Mouse (Mus musculus) G1E (cell line): ENCODE results near the gene Prox1. TPM values are rescaled to one million over a fixed set of nuclear protein-coding genes. Genes with fewer than 3 reads are reported as not detected.

Source experiments
- ATAC-seq: 2 replicates; pipeline ENCODE4 v1.8.0; 2016; ENCODE audit warnings: mild to moderate bottlenecking; ENCODE audit not compliant: insufficient number of reproducible peaks, poor library complexity, low FRiP score, severe bottlenecking; ENCODE audit errors: extremely low read depth
- DNase-seq: peaks from one replicate; pipeline ENCODE4 v3.0.0; 2012; ENCODE audit warnings: low spot score
- H3K27me3 ChIP-seq: 2 replicates; pipeline ENCODE4 v1.6.1; 2012; ENCODE audit warnings: mild to moderate bottlenecking, low read length, inconsistent platforms; ENCODE audit not compliant: insufficient read depth
- H3K36me3 ChIP-seq: replicated peaks from 2 replicates; pipeline ENCODE3; 2012; ENCODE audit warnings: mild to moderate bottlenecking, inconsistent platforms
- H3K4me1 ChIP-seq: 2 replicates; pipeline ENCODE4 v1.6.1; 2012; ENCODE audit warnings: low read depth, low read length, inconsistent platforms, mixed read lengths; ENCODE audit not compliant: insufficient read depth
- H3K4me3 ChIP-seq: 2 replicates; pipeline ENCODE4 v1.5.1; 2012; ENCODE audit warnings: low read depth, mild to moderate bottlenecking, inconsistent platforms, low read length, moderate library complexity, mixed read lengths
- H3K9me3 ChIP-seq: replicated peaks from 2 replicates; pipeline ENCODE4 v1.6.1; 2012; ENCODE audit warnings: inconsistent platforms
- CTCF ChIP-seq: IDR thresholded peaks from 2 replicates; pipeline ENCODE4 v1.5.1; 2012; ENCODE audit warnings: low read depth, low read length, inconsistent platforms, mixed read lengths
- GATA1 ChIP-seq: IDR thresholded peaks from 2 replicates; pipeline ENCODE4 v1.6.1; 2012; ENCODE audit warnings: borderline replicate concordance, low read length, inconsistent platforms, mixed read lengths
- GATA2 ChIP-seq: IDR thresholded peaks from 2 replicates; pipeline ENCODE4 v1.6.1; 2012; ENCODE audit warnings: low read depth, low read length, inconsistent platforms, borderline replicate concordance
- POLR2AphosphoS5 ChIP-seq: IDR thresholded peaks from 2 replicates; pipeline ENCODE4 v1.6.1; 2012; ENCODE audit warnings: low read depth, low read length, inconsistent platforms; ENCODE audit not compliant: insufficient replicate concordance
- TAL1 ChIP-seq: conservative IDR thresholded peaks from 2 replicates; pipeline ENCODE4 v1.6.1; 2012; ENCODE audit warnings: low read depth, low read length, inconsistent platforms, mixed read lengths
- polyA plus RNA-seq: library from polyadenylated mRNA; stranded (reverse); fragments of >175 nt; gene quantifications from 2 replicates; pipeline ENCODE4 v1.2.3, GENCODE M21; 2012
- total RNA-seq, 2 experiments: library from RNA; stranded (forward) in 1 of 2; stranded (reverse) in 1 of 2; fragments of 200-1000 nt in 1 of 2; fragments of >200 nt in 1 of 2; fragmentation: Nextera tagmentation in 1 of 2; gene quantifications; 2 replicates each; pipeline ENCODE4 v1.2.3; 2014 to 2017

Gene Prox1
- total and polyA plus RNA-seq, 3 experiments = 0.05 TPM; not detected in 2

DNA sequence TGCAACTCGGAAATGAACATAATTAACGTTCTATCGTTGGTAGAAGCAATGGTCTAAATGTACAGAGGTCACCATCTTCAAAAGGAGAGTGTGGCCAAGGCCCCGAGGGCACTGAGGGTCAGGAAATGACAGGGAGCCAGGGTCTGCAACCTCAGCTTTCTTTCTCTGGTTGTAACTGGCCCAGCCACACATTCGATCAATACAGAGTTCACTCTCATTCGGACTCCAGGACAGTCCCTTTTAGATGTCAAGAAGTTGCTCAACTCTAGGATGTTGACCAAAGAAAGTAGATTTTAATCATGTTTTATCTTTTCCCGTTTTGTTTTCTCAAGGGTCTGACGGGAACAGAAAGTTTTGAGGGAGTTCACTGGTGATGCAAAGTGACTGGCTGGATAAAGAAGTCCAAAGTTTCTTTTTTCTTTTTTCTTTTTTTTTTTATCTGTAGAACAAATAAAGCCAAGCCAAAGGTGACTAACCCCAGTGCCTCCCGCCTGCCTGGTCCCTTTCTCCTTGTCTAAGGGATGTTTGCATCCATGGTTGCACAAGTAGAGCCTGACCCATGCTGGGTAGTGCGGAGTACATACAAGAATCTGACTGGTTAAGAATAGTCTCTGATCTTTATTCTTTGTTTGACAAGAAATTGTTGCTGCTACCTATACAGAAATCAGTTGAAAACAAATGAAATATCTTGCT lies 34.0 kb upstream of the Prox1 start:
- DNase-seq (no peak), ATAC-seq (no peak)
- Histone ChIP-seq H3K4me3 (no peak overlapping the region), H3K4me1 (no peaks in the 10 kb centered on the region), H3K9me3 (peaks cover 58% of the 10 kb centered on the region), H3K36me3 (no peaks in the 10 kb centered on the region), H3K27me3 (no peaks in the 10 kb centered on the region)
- no peak for TF ChIP-seq GATA2
- no peak for TF ChIP-seq CTCF
- no peak for TF ChIP-seq GATA1
- TF ChIP-seq TAL1 = no peak
- TF ChIP-seq POLR2AphosphoS5 = no peak

DNA sequence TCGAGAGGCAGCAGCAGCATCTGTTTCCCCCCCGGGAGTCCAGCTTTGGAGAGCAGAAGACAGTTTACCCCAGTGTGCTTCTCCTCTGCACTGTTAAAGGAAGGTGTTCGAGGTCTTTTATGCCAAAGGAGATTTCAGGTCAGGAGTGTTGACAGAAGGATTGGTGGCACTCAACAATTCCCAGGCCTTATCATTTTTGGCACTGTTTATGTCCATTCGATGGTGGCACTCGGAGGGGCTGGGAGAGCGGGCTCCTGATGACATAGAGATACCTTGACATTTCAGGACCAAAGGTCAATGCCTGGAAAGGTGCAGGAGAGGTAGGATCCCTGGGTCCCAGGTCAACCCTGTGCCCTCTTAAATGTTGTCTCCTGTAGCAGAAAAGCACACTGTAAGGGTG lies 31.2 kb upstream of the Prox1 start:
- no peaks in the 10 kb centered on the region for H3K4me1 ChIP-seq
- H3K27me3 ChIP-seq = no peaks in the 10 kb centered on the region
- H3K9me3 ChIP-seq = peaks cover 43% of the 10 kb centered on the region
- ATAC-seq (no peak), DNase-seq (no peak)
- no peaks in the 10 kb centered on the region for H3K36me3 ChIP-seq
- TF ChIP-seq GATA1 = no peak
- no peak for TF ChIP-seq TAL1
- TF ChIP-seq POLR2AphosphoS5 = no peak
- TF ChIP-seq CTCF = no peak
- no peak for TF ChIP-seq GATA2
- H3K4me3 ChIP-seq = no peak overlapping the region

DNA sequence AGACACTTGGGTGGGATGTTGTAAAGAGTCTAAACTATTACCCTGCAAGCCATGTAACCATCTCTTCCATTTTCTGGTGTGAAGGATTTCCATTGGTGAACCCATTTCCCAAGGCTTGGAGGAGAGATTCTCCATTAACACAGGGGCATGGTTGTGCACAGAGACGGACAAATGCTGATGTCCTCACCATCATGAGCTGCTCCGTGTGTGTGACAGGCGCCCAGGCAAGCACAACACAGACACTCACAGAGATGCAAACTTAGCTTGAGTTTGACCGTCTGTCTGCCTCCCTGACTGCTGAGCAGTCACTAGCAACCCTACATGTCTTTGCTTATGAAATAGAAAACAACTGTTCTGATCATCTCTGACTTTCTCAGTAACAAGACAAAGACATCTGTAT lies 30.5 kb upstream of the Prox1 start:
- ATAC-seq = no peak

DNA sequence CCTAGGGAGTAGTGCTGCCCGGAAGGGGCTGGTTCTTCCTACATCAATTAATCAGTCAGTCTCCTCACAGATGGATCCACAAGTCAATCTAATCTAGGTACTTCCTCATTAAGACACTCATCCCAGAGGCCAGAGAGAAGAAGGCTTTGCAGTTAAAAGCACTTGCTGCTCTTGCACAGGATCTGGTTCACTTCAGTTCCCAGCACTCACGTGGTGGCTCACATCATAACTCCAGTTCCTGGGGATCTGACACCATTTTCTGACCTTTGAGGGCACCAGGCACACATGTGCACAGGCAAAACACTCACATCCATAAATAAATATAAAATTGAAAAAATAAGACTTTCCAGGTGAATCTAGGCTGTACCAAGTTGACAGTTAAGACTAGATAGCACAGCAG lies 27.7 kb upstream of the Prox1 start:
- ATAC-seq = no peak
- Histone ChIP-seq H3K27me3 (no peaks in the 10 kb centered on the region), H3K4me3 (no peak overlapping the region), H3K36me3 (no peaks in the 10 kb centered on the region), H3K9me3 (peaks cover 49% of the 10 kb centered on the region), H3K4me1 (no peaks in the 10 kb centered on the region)
- no peak for TF ChIP-seq TAL1
- TF ChIP-seq CTCF = no peak
- TF ChIP-seq GATA1 = no peak
- no peak for TF ChIP-seq POLR2AphosphoS5
- TF ChIP-seq GATA2 = no peak
- DNase-seq = no peak

More for the DNA sequence above, 30.5 kb upstream of the Prox1 start:
- no peak overlapping the region for H3K4me3 ChIP-seq
- DNase-seq = no peak
- no peaks in the 10 kb centered on the region for H3K27me3 ChIP-seq
- no peaks in the 10 kb centered on the region for H3K36me3 ChIP-seq
- H3K4me1 ChIP-seq = no peaks in the 10 kb centered on the region
- TF ChIP-seq GATA2 (no peak), GATA1 (no peak), CTCF (no peak), TAL1 (no peak), POLR2AphosphoS5 (no peak)
- peaks cover 44% of the 10 kb centered on the region for H3K9me3 ChIP-seq

DNA sequence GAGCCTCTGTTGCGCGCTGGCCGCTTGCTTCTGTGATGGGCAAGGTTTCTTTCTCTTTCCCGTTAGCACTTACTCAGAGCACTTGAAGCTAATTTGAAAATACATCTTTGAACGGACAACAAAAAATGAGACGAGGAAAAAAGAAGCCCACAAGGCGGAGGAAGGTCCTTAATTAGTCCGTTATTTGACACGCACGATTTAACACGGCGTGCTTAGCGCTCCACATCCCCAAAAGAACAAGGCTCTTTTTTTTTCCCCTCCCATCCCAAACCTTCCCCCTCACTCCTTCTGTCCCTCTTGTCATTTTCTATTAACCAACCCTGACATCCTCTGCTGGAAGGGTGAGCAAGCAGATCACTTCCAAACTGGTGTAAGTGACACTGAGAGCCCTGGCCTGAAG lies 21.5 kb upstream of the Prox1 start:
- no peaks in the 10 kb centered on the region for H3K27me3 ChIP-seq
- ATAC-seq (no peak), DNase-seq (no peak)
- H3K4me1 ChIP-seq = no peaks in the 10 kb centered on the region
- peaks cover 59% of the 10 kb centered on the region for H3K9me3 ChIP-seq
- TF ChIP-seq CTCF = no peak
- TF ChIP-seq GATA2 = no peak
- TF ChIP-seq TAL1 = no peak
- TF ChIP-seq POLR2AphosphoS5 = no peak
- no peak for TF ChIP-seq GATA1
- no peak overlapping the region for H3K4me3 ChIP-seq
- H3K36me3 ChIP-seq = no peaks in the 10 kb centered on the region

DNA sequence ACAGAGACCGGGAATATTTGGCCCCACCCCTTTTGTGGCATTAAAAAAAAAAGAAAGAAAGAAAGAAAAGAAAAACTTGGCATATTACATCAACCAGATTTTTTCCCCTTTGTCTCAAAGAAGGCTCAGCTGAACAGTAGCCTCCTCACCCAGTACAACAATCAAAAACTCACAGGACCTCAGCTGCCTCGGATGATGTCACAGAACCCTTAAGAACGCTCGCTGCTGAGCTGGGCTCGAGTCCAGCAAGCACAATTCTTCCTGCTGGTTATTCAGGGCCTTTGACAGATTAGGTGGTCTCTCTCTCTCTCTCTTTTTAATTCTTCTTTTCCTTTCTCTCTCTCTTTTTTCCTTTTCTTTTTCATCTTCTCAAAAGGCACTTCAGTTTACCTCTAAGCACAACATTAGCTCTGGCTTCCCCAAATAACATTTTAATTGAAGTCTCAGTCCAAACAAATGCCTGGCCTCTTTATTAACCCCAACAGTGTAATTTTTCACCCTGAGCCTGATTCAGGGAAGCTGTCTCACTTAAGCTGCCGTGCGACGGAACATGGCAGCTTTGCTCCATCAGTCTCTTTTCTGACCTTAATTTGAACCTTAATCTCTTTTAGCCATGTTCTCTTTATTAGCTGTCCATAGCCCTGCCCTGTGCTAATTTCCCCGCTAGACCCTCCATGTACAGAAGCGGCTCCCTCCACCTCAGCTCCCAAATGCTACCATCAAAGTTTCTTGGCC lies 19.9 kb upstream of the Prox1 start:
- no peaks in the 10 kb centered on the region for H3K36me3 ChIP-seq
- no peak for TF ChIP-seq TAL1
- TF ChIP-seq GATA1 = no peak
- TF ChIP-seq POLR2AphosphoS5 = no peak
- no peak for TF ChIP-seq CTCF
- TF ChIP-seq GATA2 = no peak
- no peak for DNase-seq
- H3K9me3 ChIP-seq = peaks cover 59% of the 10 kb centered on the region
- no peak overlapping the region for H3K4me3 ChIP-seq
- no peaks in the 10 kb centered on the region for H3K4me1 ChIP-seq
- no peak for ATAC-seq
- no peaks in the 10 kb centered on the region for H3K27me3 ChIP-seq
